Mouse (Mus musculus) liver, adult 2 months (tissue): ENCODE data around the gene Gpatch1. TPM values are rescaled to one million over a fixed set of nuclear protein-coding genes. Genes with fewer than 3 reads are reported as not detected.

Source experiments
- DNase-seq: peaks from one replicate; pipeline ENCODE4 v3.0.0-alpha.2; 2011; ENCODE audit warnings: low read depth, low spot score; ENCODE audit errors: extremely low read depth
- H3K27ac ChIP-seq: fragments of 200-500 bp; replicated peaks from 2 replicates; pipeline ENCODE4 v1.5.1; 2012; ENCODE audit warnings: low read depth, mild to moderate bottlenecking, control low read depth, inconsistent platforms, low read length; ENCODE audit not compliant: insufficient read depth
- H3K27me3 ChIP-seq: fragments of 200-500 bp; 2 replicates; pipeline ENCODE4 v1.6.1; 2012; ENCODE audit warnings: mild to moderate bottlenecking, moderate library complexity, low read length, inconsistent platforms; ENCODE audit not compliant: control insufficient read depth, insufficient read depth
- H3K36me3 ChIP-seq: fragments of 200-500 bp; 2 replicates; pipeline ENCODE4 v1.6.1; 2012; ENCODE audit warnings: low read length, inconsistent platforms; ENCODE audit not compliant: control insufficient read depth, insufficient read depth
- H3K4me1 ChIP-seq: fragments of 200-500 bp; 2 replicates; pipeline ENCODE4 v1.6.1; 2011; ENCODE audit warnings: low read length; ENCODE audit not compliant: control insufficient read depth, insufficient read depth
- H3K4me3 ChIP-seq: fragments of 200-500 bp; 2 replicates; pipeline ENCODE4 v1.5.1; 2011; ENCODE audit warnings: low read depth, mild to moderate bottlenecking, control low read depth, low read length, moderate library complexity; ENCODE audit not compliant: insufficient read depth
- H3K79me2 ChIP-seq: fragments of 200-500 bp; 2 replicates; pipeline ENCODE4 v1.6.1; 2012; ENCODE audit warnings: inconsistent platforms, mild to moderate bottlenecking, low read length, moderate library complexity; ENCODE audit not compliant: control insufficient read depth, insufficient read depth
- H3K9ac ChIP-seq: fragments of 200-500 bp; 2 replicates; pipeline ENCODE4 v1.6.1; 2012; ENCODE audit warnings: low read depth, mild to moderate bottlenecking, control low read depth, inconsistent platforms, low read length
- CTCF ChIP-seq: fragments of 200-500 bp; IDR thresholded peaks from 2 replicates; pipeline ENCODE4 v1.5.1; 2011; ENCODE audit warnings: low read depth, low read length, control low read depth
- POLR2A ChIP-seq: fragments of 200-500 bp; IDR thresholded peaks from 2 replicates; pipeline ENCODE4 v1.6.1; 2011; ENCODE audit warnings: low read length, control low read depth; ENCODE audit not compliant: insufficient read depth; ENCODE audit errors: extremely low read depth
- WGBS: fragments of 180-500 bp; shearing (Covaris S2); methylation state at CpG from one replicate; pipeline ENCODE4 v1.1.7; 2018; 5-methylcytosine and 5-hydroxymethylcytosine counted together
- polyA plus RNA-seq: library from polyadenylated mRNA; depleted of rRNA; stranded (reverse); fragments of >200 nt; gene quantifications from 2 replicates; pipeline ENCODE4 v1.2.3, GENCODE M21; 2012
- total RNA-seq: library from RNA; depleted of rRNA; stranded (reverse); fragments of >200 nt; gene quantifications from 2 replicates; pipeline ENCODE4 v1.2.3, GENCODE M21; 2014

Gpatch1 gene
- total and polyA plus RNA-seq, 2 experiments = 2.5 to 4.1 TPM

GRCm38 (mm10) chr7:35299656-35300055 lies 18.6 kb downstream of the Gpatch1 start:
- H3K4me3 ChIP-seq = no peak overlapping the region
- peaks cover 7% of the 10 kb centered on the region; the same call in 1 of the 2 replicates for H3K36me3 ChIP-seq
- H3K27ac ChIP-seq = peak overlapping the region; percentile 64
- no peaks in the 10 kb centered on the region for H3K27me3 ChIP-seq
- H3K4me1 ChIP-seq = peaks cover 15% of the 10 kb centered on the region
- H3K79me2 ChIP-seq = no peaks in the 10 kb centered on the region
- DNase-seq = peak; percentile 88
- H3K9ac ChIP-seq = no peak overlapping the region
- 27% methylated on average over 8 of the region's 8 CpGs for WGBS
- TF ChIP-seq CTCF = no peak
- no peak for TF ChIP-seq POLR2A

- Histone ChIP-seq H3K79me2 (no peaks in the 10 kb centered on the region), H3K36me3 (peaks cover 11% of the 10 kb centered on the region), H3K4me1 (peaks cover 12% of the 10 kb centered on the region), H3K4me3 (no peak overlapping the region), H3K9ac (no peak overlapping the region), H3K27ac (no peak overlapping the region), H3K27me3 (no peaks in the 10 kb centered on the region)
- TF ChIP-seq POLR2A (no peak), CTCF (no peak)
- no peak for DNase-seq
- 95% methylated on average over 5 of the region's 5 CpGs for WGBS
Measured at GRCm38 (mm10) chr7:35297886-35298285, 20.4 kb downstream of the Gpatch1 start.

- Histone ChIP-seq H3K79me2 (no peaks in the 10 kb centered on the region), H3K4me3 (no peak overlapping the region), H3K27me3 (no peaks in the 10 kb centered on the region), H3K27ac (no peak overlapping the region), H3K9ac (no peak overlapping the region), H3K36me3 (peaks cover 24% of the 10 kb centered on the region), H3K4me1 (peaks cover 8% of the 10 kb centered on the region)
- 31% methylated on average over 2 of the region's 2 CpGs for WGBS
- DNase-seq = peak; percentile 91
- TF ChIP-seq POLR2A (no peak), CTCF (no peak)
Measured at GRCm38 (mm10) chr7:35295631-35296030, 22.6 kb downstream of the Gpatch1 start.

- Histone ChIP-seq H3K9ac (no peak overlapping the region), H3K79me2 (no peaks in the 10 kb centered on the region), H3K27me3 (no peaks in the 10 kb centered on the region), H3K36me3 (peaks cover 34% of the 10 kb centered on the region), H3K4me3 (no peak overlapping the region), H3K27ac (no peak overlapping the region), H3K4me1 (no peaks in the 10 kb centered on the region)
- WGBS = 92% methylated on average over 13 of the region's 13 CpGs
- no peak for DNase-seq
- TF ChIP-seq POLR2A = no peak
- no peak for TF ChIP-seq CTCF
Measured at GRCm38 (mm10) chr7:35293464-35293863, 24.8 kb downstream of the Gpatch1 start.

- H3K27ac ChIP-seq = no peak overlapping the region
- H3K27me3 ChIP-seq = no peaks in the 10 kb centered on the region
- no peak overlapping the region for H3K4me3 ChIP-seq
- no peak overlapping the region for H3K9ac ChIP-seq
- H3K79me2 ChIP-seq = no peaks in the 10 kb centered on the region
- WGBS = 91% methylated on average over 3 of the region's 3 CpGs
- H3K36me3 ChIP-seq = peaks cover 38% of the 10 kb centered on the region
- TF ChIP-seq POLR2A (no peak), CTCF (no peak)
- no peak for DNase-seq
- H3K4me1 ChIP-seq = no peaks in the 10 kb centered on the region
Measured at GRCm38 (mm10) chr7:35278933-35279332, 39.3 kb downstream of the Gpatch1 start.

- H3K27ac ChIP-seq = no peak overlapping the region
- no peak overlapping the region for H3K4me3 ChIP-seq
- 95% methylated on average over 4 of the region's 4 CpGs for WGBS
- H3K27me3 ChIP-seq = no peaks in the 10 kb centered on the region
- H3K79me2 ChIP-seq = no peaks in the 10 kb centered on the region
- H3K4me1 ChIP-seq = no peaks in the 10 kb centered on the region
- H3K36me3 ChIP-seq = peaks cover 28% of the 10 kb centered on the region
- TF ChIP-seq POLR2A = no peak
- TF ChIP-seq CTCF = no peak
- no peak overlapping the region for H3K9ac ChIP-seq
- no peak for DNase-seq
Measured at GRCm38 (mm10) chr7:35277433-35277832, 40.8 kb downstream of the Gpatch1 start.
